Mouse (Mus musculus): Measurements from ENCODE around the gene Lix1l. TPM values are rescaled to one million over a fixed set of nuclear protein-coding genes. Genes with fewer than 3 reads are reported as not detected.
"Not testable (repeated sequence)": the region's sequence is repeated elsewhere in the genome, so short reads cannot be mapped to it uniquely, and the experiment has no call there.

Lix1l gene
- polyA plus RNA-seq, 1 experiment from 2014 or later, result 5.6 TPM

- no peaks in the 10 kb centered on the region for H3K27me3 ChIP-seq (replicated peaks)
- H3K4me1 ChIP-seq, result peaks cover 69% of the 10 kb centered on the region
- no peaks in the 10 kb centered on the region for H3K36me3 ChIP-seq
- H3K9me3 ChIP-seq (replicated peaks), result no peaks in the 10 kb centered on the region
- H3K9ac ChIP-seq (replicated peaks), result peak within 1 kb of the TSS; percentile 76
- peak within 1 kb of the TSS; percentile 97 for H3K4me2 ChIP-seq
- WGBS, result under 1% methylated on average over 15 of the region's 23 CpGs
- peak within 1 kb of the TSS; percentile 77 for H3K27ac ChIP-seq (replicated peaks)
- peak; percentile 8; the same call in 1 of the 2 replicates for ATAC-seq (ENCODE audit: low FRiP score)
- H3K4me3 ChIP-seq (replicated peaks), result peak within 1 kb of the TSS; percentile 62
Measured at GRCm38 (mm10) chr3:96596228-96596707, 4.7 kb upstream of the Lix1l start, which contains the start of gene Ankrd34a. Gene Ankrd34a (plus strand): TSS chr3:96596636.

- 2% methylated on average over 11 of the region's 12 CpGs for WGBS
- peak overlapping the region; percentile 97 for H3K4me2 ChIP-seq
- H3K36me3 ChIP-seq, result no peaks in the 10 kb centered on the region
- H3K9me3 ChIP-seq (replicated peaks), result no peaks in the 10 kb centered on the region
- peak overlapping the region; percentile 62 for H3K4me3 ChIP-seq (replicated peaks)
- no peaks in the 10 kb centered on the region for H3K27me3 ChIP-seq (replicated peaks)
- H3K27ac ChIP-seq (replicated peaks), result peak overlapping the region; percentile 77
- H3K4me1 ChIP-seq, result peaks cover 71% of the 10 kb centered on the region
- ATAC-seq (ENCODE audit: low FRiP score), result no peak
- H3K9ac ChIP-seq (replicated peaks), result peak overlapping the region; percentile 76
Measured at GRCm38 (mm10) chr3:96596855-96597254, 4.1 kb upstream of the Lix1l start.

- peak overlapping the region; percentile 62 for H3K4me3 ChIP-seq (replicated peaks)
- WGBS, result under 1% methylated on average over 40 of the region's 40 CpGs
- peak overlapping the region; percentile 97 for H3K4me2 ChIP-seq
- no peaks in the 10 kb centered on the region for H3K27me3 ChIP-seq (replicated peaks)
- peak overlapping the region; percentile 76 for H3K9ac ChIP-seq (replicated peaks)
- peaks cover 72% of the 10 kb centered on the region for H3K4me1 ChIP-seq
- no peaks in the 10 kb centered on the region for H3K36me3 ChIP-seq
- ATAC-seq (ENCODE audit: low FRiP score), result peak; percentile 0; the same call in 1 of the 2 replicates
- H3K27ac ChIP-seq (replicated peaks), result peak overlapping the region; percentile 77
- H3K9me3 ChIP-seq (replicated peaks), result no peaks in the 10 kb centered on the region
Measured at GRCm38 (mm10) chr3:96597435-96597891, 3.5 kb upstream of the Lix1l start.

- Histone ChIP-seq H3K27ac (replicated peaks) (peak overlapping the region; percentile 77), H3K4me2 (peak overlapping the region; percentile 97), H3K4me3 (replicated peaks) (peak overlapping the region; percentile 62), H3K9ac (replicated peaks) (peak overlapping the region; percentile 76), H3K9me3 (replicated peaks) (no peaks in the 10 kb centered on the region), H3K4me1 (peaks cover 72% of the 10 kb centered on the region), H3K27me3 (replicated peaks) (no peaks in the 10 kb centered on the region), H3K36me3 (no peaks in the 10 kb centered on the region)
- 3% methylated on average over 52 of the region's 54 CpGs for WGBS
- ATAC-seq (ENCODE audit: low FRiP score), result no peak
Measured at GRCm38 (mm10) chr3:96598156-96599068, 2.5 kb upstream of the Lix1l start.

GRCm38 (mm10) chr3:96599069-96599393, 1.9 kb upstream of the Lix1l start:
- Histone ChIP-seq H3K4me2 (peak overlapping the region; percentile 97), H3K9ac (replicated peaks) (0 out of 2 replicates have a peak overlapping the region, but pooled peaks have one; percentile 76), H3K9me3 (replicated peaks) (no peaks in the 10 kb centered on the region), H3K4me1 (peaks cover 79% of the 10 kb centered on the region), H3K27ac (replicated peaks) (no peak overlapping the region), H3K4me3 (replicated peaks) (peak overlapping the region; percentile 62; the same call in 1 of the 2 replicates), H3K36me3 (no peaks in the 10 kb centered on the region), H3K27me3 (replicated peaks) (no peaks in the 10 kb centered on the region)
- 46% methylated on average over 8 of the region's 8 CpGs for WGBS
- no peak for ATAC-seq (ENCODE audit: low FRiP score)

GRCm38 (mm10) chr3:96599411-96599810, 1.5 kb upstream of the Lix1l start:
- 83% methylated on average over 3 of the region's 3 CpGs for WGBS
- no peak for ATAC-seq (ENCODE audit: low FRiP score)
- H3K9ac ChIP-seq (replicated peaks), result 0 out of 2 replicates have a peak overlapping the region, but pooled peaks have one; percentile 76
- H3K4me1 ChIP-seq, result peaks cover 82% of the 10 kb centered on the region
- H3K4me2 ChIP-seq, result peak overlapping the region; percentile 97
- no peak overlapping the region for H3K27ac ChIP-seq (replicated peaks)
- H3K9me3 ChIP-seq (replicated peaks), result no peaks in the 10 kb centered on the region
- no peak overlapping the region for H3K4me3 ChIP-seq (replicated peaks)
- H3K36me3 ChIP-seq, result no peaks in the 10 kb centered on the region
- H3K27me3 ChIP-seq (replicated peaks), result no peaks in the 10 kb centered on the region

GRCm38 (mm10) chr3:96601251-96601787, 370 bp downstream of the Lix1l start:
- peak overlapping the region; percentile 96 for H3K27ac ChIP-seq (replicated peaks)
- peak overlapping the region; percentile 74 for H3K4me2 ChIP-seq
- H3K36me3 ChIP-seq, result no peaks in the 10 kb centered on the region
- H3K4me3 ChIP-seq (replicated peaks), result peak overlapping the region; percentile 79
- peaks cover 89% of the 10 kb centered on the region for H3K4me1 ChIP-seq
- no peaks in the 10 kb centered on the region for H3K27me3 ChIP-seq (replicated peaks)
- peak; percentile 62 for ATAC-seq (ENCODE audit: low FRiP score)
- H3K9ac ChIP-seq (replicated peaks), result peak overlapping the region; percentile 94
- 0% methylated on average over 18 of the region's 40 CpGs for WGBS
- H3K9me3 ChIP-seq (replicated peaks), result no peaks in the 10 kb centered on the region

GRCm38 (mm10) chr3:96601941-96602703, 1.2 kb downstream of the Lix1l start:
- WGBS, result 16% methylated on average over 10 of the region's 10 CpGs

GRCm38 (mm10) chr3:96602704-96603084, 1.7 kb downstream of the Lix1l start:
- Histone ChIP-seq H3K9ac (replicated peaks) (peak overlapping the region; percentile 94), H3K4me3 (replicated peaks) (peak overlapping the region; percentile 79), H3K4me1 (peaks cover 82% of the 10 kb centered on the region), H3K27me3 (replicated peaks) (no peaks in the 10 kb centered on the region), H3K36me3 (no peaks in the 10 kb centered on the region), H3K4me2 (peak overlapping the region; percentile 74), H3K27ac (replicated peaks) (peak overlapping the region; percentile 96), H3K9me3 (replicated peaks) (no peaks in the 10 kb centered on the region)
- 23% methylated on average over 5 of the region's 5 CpGs for WGBS
- no peak for ATAC-seq (ENCODE audit: low FRiP score)

More at GRCm38 (mm10) chr3:96601941-96602703, 1.2 kb downstream of the Lix1l start:
- Histone ChIP-seq H3K4me3 (replicated peaks) (peak overlapping the region; percentile 79), H3K9me3 (replicated peaks) (no peaks in the 10 kb centered on the region), H3K4me1 (peaks cover 85% of the 10 kb centered on the region), H3K4me2 (peak overlapping the region; percentile 74), H3K27me3 (replicated peaks) (no peaks in the 10 kb centered on the region), H3K9ac (replicated peaks) (peak overlapping the region; percentile 94), H3K36me3 (no peaks in the 10 kb centered on the region), H3K27ac (replicated peaks) (peak overlapping the region; percentile 96)
- ATAC-seq (ENCODE audit: low FRiP score), result no peak

- peak overlapping the region; percentile 79 for H3K4me3 ChIP-seq (replicated peaks)
- H3K4me1 ChIP-seq, result peaks cover 75% of the 10 kb centered on the region
- no peaks in the 10 kb centered on the region for H3K9me3 ChIP-seq (replicated peaks)
- H3K9ac ChIP-seq (replicated peaks), result peak overlapping the region; percentile 94
- peak overlapping the region; percentile 74 for H3K4me2 ChIP-seq
- no peak for ATAC-seq (ENCODE audit: low FRiP score)
- 30% methylated on average over 5 of the region's 5 CpGs for WGBS
- H3K36me3 ChIP-seq, result no peaks in the 10 kb centered on the region
- H3K27ac ChIP-seq (replicated peaks), result peak overlapping the region; percentile 96
- no peaks in the 10 kb centered on the region for H3K27me3 ChIP-seq (replicated peaks)
Measured at GRCm38 (mm10) chr3:96603311-96603710, 2.4 kb downstream of the Lix1l start.

GRCm38 (mm10) chr3:96606007-96606406, 5.1 kb downstream of the Lix1l start:
- ATAC-seq (ENCODE audit: low FRiP score); H3K9me3 ChIP-seq (replicated peaks); H3K27me3 ChIP-seq (replicated peaks); H3K4me3 ChIP-seq (replicated peaks); H3K4me2 ChIP-seq; H3K27ac ChIP-seq (replicated peaks); H3K9ac ChIP-seq (replicated peaks); H3K36me3 ChIP-seq: not testable (repeated sequence)
- WGBS, result 88% methylated on average over 4 of the region's 4 CpGs
- peaks cover 51% of the 10 kb centered on the region for H3K4me1 ChIP-seq

All from neural tube, embryonic 15.5 days (tissue).